Mouse (Mus musculus): ENCODE measurements around the gene Fbxo11. TPM values are rescaled to one million over a fixed set of nuclear protein-coding genes. Genes with fewer than 3 reads are reported as not detected.

The Fbxo11 gene
- polyA plus RNA-seq, 1 experiment from 2014 or later: 16.4 TPM

DNA sequence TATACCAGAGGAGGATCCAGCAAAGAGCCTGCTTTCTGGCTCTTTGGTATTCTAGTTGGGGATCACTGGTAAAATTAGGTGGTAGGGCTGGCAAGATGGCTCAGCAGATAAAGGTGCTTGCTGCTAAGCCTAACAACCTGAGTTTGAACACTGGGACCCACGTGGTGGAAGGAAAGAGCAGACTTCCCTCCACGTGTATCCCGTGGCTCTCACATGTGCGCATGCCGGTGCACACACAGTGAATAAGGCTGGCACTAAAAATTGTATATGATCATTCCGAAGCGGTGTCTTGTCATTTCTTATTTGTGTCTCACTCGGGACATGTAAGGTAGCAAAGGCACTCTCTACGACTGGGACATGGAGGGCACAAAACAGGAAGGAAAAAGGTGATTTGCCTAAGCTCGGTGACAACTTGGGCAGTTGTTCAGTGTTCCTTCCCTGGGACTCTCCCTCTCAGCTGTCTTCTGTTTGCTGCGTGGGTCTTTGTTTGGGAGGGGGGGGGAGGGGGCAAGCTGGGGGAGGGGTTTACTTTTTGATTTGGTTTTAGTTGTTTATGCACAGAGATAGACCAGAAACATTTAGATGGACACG, 31.8 kb upstream of the Fbxo11 start:
- H3K4me3 ChIP-seq (replicated peaks): no peak overlapping the region
- H3K27ac ChIP-seq: no peak overlapping the region
- no peaks in the 10 kb centered on the region for H3K4me1 ChIP-seq
- 85% methylated on average over 12 of the region's 12 CpGs for WGBS
- no peaks in the 10 kb centered on the region for H3K36me3 ChIP-seq
- H3K27me3 ChIP-seq: no peaks in the 10 kb centered on the region
- H3K9me3 ChIP-seq (replicated peaks): no peaks in the 10 kb centered on the region
- ATAC-seq (replicated peaks; ENCODE audit: low FRiP score): no peak
- H3K9ac ChIP-seq: no peak overlapping the region
- H3K4me2 ChIP-seq: no peak overlapping the region

- 83% methylated on average over 10 of the region's 10 CpGs for WGBS
- no peaks in the 10 kb centered on the region for H3K4me1 ChIP-seq
- H3K4me3 ChIP-seq (replicated peaks): no peak overlapping the region
- H3K27me3 ChIP-seq: no peaks in the 10 kb centered on the region
- H3K9me3 ChIP-seq (replicated peaks): no peaks in the 10 kb centered on the region
- no peak for ATAC-seq (replicated peaks; ENCODE audit: low FRiP score)
- no peaks in the 10 kb centered on the region for H3K36me3 ChIP-seq
- H3K27ac ChIP-seq: no peak overlapping the region
- no peak overlapping the region for H3K4me2 ChIP-seq
- no peak overlapping the region for H3K9ac ChIP-seq
These were observed 30.6 kb upstream of the Fbxo11 start for GRCm38 (mm10) chr17:88095517-88096198.

- Histone ChIP-seq H3K27me3 (no peaks in the 10 kb centered on the region), H3K4me2 (no peak overlapping the region), H3K27ac (no peak overlapping the region), H3K9ac (no peak overlapping the region), H3K36me3 (no peaks in the 10 kb centered on the region), H3K9me3 (replicated peaks) (no peaks in the 10 kb centered on the region), H3K4me3 (replicated peaks) (no peak overlapping the region), H3K4me1 (no peaks in the 10 kb centered on the region)
- ATAC-seq (replicated peaks; ENCODE audit: low FRiP score): no peak
- 86% methylated on average over 12 of the region's 12 CpGs for WGBS
These were observed 29.2 kb upstream of the Fbxo11 start for GRCm38 (mm10) chr17:88094327-88094726.

GRCm38 (mm10) chr17:88093798-88094197, 28.7 kb upstream of the Fbxo11 start:
- no peak for ATAC-seq (replicated peaks; ENCODE audit: low FRiP score)
- no peaks in the 10 kb centered on the region for H3K4me1 ChIP-seq
- H3K9me3 ChIP-seq (replicated peaks): no peaks in the 10 kb centered on the region
- H3K4me2 ChIP-seq: no peak overlapping the region
- H3K36me3 ChIP-seq: no peaks in the 10 kb centered on the region
- H3K4me3 ChIP-seq (replicated peaks): no peak overlapping the region
- no peak overlapping the region for H3K27ac ChIP-seq
- WGBS: 86% methylated on average over 10 of the region's 10 CpGs
- H3K27me3 ChIP-seq: no peaks in the 10 kb centered on the region
- H3K9ac ChIP-seq: no peak overlapping the region

DNA sequence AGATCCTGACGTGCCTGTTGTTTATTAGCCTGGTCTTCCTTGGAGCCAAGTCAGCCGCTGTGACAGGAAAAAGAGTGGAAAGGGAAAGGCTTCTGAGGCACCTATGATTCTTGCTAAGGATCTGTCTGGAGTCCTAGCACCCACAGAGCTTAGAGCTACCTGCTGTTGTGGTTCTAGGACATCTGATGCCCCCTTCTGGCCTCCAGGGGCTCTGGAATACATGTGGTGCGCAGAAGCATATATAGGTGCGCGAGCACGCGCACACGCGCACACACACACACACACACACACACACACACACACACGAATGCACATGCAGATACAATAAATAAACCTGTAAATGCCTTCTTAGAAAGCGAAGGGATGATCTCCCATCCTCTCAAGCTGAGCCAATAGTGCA, 20.9 kb upstream of the Fbxo11 start:
- H3K9me3 ChIP-seq (replicated peaks): no peaks in the 10 kb centered on the region
- H3K27ac ChIP-seq: no peak overlapping the region
- H3K36me3 ChIP-seq: no peaks in the 10 kb centered on the region
- no peaks in the 10 kb centered on the region for H3K4me1 ChIP-seq
- no peak for ATAC-seq (replicated peaks; ENCODE audit: low FRiP score)
- whole genome bisulfite sequencing: 88% methylated on average over 11 of the region's 11 CpGs
- no peaks in the 10 kb centered on the region for H3K27me3 ChIP-seq
- H3K4me3 ChIP-seq (replicated peaks): no peak overlapping the region
- no peak overlapping the region for H3K9ac ChIP-seq
- H3K4me2 ChIP-seq: no peak overlapping the region

DNA sequence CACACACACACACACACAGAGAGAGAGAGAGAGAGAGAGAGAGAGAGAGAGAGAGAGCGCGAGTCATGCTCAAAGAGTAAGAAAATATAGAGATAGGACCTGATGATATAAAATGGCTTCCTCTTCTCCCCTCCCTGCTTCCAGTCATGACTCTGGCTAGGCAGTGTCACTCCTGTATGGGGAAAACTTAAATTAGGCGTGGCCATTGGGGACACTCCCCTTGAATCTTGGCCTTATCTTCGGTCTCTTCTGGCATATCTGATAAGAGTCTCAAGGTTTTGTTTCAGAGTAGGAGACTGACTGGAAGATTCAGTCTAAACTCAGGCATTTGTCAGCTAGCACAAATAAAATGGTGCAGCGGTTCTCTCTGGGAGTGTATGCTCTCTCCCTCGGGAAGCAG, 16.4 kb upstream of the Fbxo11 start:
- no peak overlapping the region for H3K4me2 ChIP-seq
- H3K27ac ChIP-seq: no peak overlapping the region
- no peaks in the 10 kb centered on the region for H3K36me3 ChIP-seq
- no peak overlapping the region for H3K4me3 ChIP-seq (replicated peaks)
- H3K9ac ChIP-seq: no peak overlapping the region
- no peaks in the 10 kb centered on the region for H3K9me3 ChIP-seq (replicated peaks)
- no peaks in the 10 kb centered on the region for H3K4me1 ChIP-seq
- ATAC-seq (replicated peaks; ENCODE audit: low FRiP score): no peak
- 87% methylated on average over 6 of the region's 6 CpGs for WGBS
- no peaks in the 10 kb centered on the region for H3K27me3 ChIP-seq

DNA sequence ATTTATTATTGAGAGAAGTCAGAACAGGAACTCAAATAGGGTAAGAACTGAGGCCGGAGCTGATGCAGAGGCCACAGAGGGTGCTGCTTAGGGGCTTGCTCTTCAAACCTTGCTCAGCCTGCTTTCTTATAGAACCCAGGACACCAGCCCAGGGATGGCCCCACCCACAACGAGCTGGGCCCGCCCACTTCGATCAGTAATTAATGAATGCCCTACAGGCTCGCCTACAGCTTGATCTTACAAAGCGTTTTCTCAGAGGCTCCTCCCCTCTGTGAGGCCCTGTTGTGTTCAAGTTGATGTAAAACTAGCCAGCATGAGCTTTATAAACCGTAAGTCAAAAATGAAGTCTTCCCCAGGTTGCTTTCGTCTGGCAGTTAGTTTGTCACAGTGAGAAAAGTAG, 14.7 kb upstream of the Fbxo11 start:
- no peaks in the 10 kb centered on the region for H3K36me3 ChIP-seq
- no peak for ATAC-seq (replicated peaks; ENCODE audit: low FRiP score)
- WGBS: 79% methylated on average over 8 of the region's 8 CpGs
- H3K4me1 ChIP-seq: no peaks in the 10 kb centered on the region
- no peak overlapping the region for H3K9ac ChIP-seq
- H3K4me3 ChIP-seq (replicated peaks): no peak overlapping the region
- no peaks in the 10 kb centered on the region for H3K9me3 ChIP-seq (replicated peaks)
- H3K27ac ChIP-seq: no peak overlapping the region
- H3K4me2 ChIP-seq: no peak overlapping the region
- H3K27me3 ChIP-seq: no peaks in the 10 kb centered on the region

GRCm38 (mm10) chr17:88072047-88072446, 7.0 kb upstream of the Fbxo11 start:
- no peak overlapping the region for H3K4me2 ChIP-seq
- H3K36me3 ChIP-seq: no peaks in the 10 kb centered on the region
- WGBS: 88% methylated on average over 7 of the region's 7 CpGs
- H3K4me3 ChIP-seq (replicated peaks): no peak overlapping the region
- no peak for ATAC-seq (replicated peaks; ENCODE audit: low FRiP score)
- no peaks in the 10 kb centered on the region for H3K27me3 ChIP-seq
- H3K27ac ChIP-seq: no peak overlapping the region
- 0 out of 2 replicates have a peak, but pooled peaks cover 3% of the 10 kb centered on the region for H3K9me3 ChIP-seq (replicated peaks)
- no peaks in the 10 kb centered on the region for H3K4me1 ChIP-seq
- H3K9ac ChIP-seq: no peak overlapping the region

DNA sequence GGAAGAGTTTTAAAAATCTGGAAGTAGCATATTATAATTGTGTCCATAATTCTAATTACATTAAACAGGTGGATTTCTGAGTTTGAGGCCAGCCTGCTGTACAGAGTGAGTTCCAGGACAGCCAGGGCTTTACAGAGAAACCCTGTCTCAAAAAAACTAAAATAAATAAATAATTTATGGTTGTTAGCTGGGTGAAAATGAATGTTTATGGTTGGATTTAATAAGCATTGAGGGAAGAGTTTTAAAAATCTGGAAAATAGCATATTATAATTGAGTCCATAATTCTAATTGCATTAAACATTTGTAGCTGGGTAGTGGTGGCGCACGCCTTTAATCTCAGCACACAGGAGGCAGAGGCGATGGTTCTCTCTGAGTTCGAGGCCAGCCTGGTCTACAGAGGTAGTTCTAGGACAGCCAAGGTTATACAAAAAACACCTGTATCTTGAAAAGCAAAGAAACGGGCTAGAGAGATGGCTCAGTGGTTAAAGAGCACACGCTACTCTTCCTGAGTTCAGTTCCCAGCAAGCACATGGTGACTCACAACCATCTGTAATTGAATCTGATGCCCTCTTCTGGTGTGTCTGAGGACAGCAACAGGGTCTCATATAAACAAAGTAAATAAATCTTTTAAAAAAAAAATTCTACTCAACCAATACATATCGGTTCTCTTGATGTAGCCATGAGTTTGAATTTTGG, 3.1 kb upstream of the Fbxo11 start:
- Histone ChIP-seq H3K27ac (no peak overlapping the region), H3K9ac (no peak overlapping the region), H3K36me3 (no peaks in the 10 kb centered on the region), H3K4me3 (replicated peaks) (no peak overlapping the region), H3K4me1 (peaks cover 3% of the 10 kb centered on the region), H3K27me3 (no peaks in the 10 kb centered on the region), H3K4me2 (no peak overlapping the region), H3K9me3 (replicated peaks) (no peaks in the 10 kb centered on the region)
- 94% methylated on average over 7 of the region's 7 CpGs for whole genome bisulfite sequencing
- ATAC-seq (replicated peaks; ENCODE audit: low FRiP score): no peak

GRCm38 (mm10) chr17:88067202-88067901, 2.3 kb upstream of the Fbxo11 start:
- H3K27ac ChIP-seq: no peak overlapping the region
- H3K4me3 ChIP-seq (replicated peaks): peak overlapping the region; percentile 99
- ATAC-seq (replicated peaks; ENCODE audit: low FRiP score): no peak
- H3K27me3 ChIP-seq: no peaks in the 10 kb centered on the region
- WGBS: 72% methylated on average over 4 of the region's 4 CpGs
- no peaks in the 10 kb centered on the region for H3K36me3 ChIP-seq
- no peaks in the 10 kb centered on the region for H3K9me3 ChIP-seq (replicated peaks)
- peaks cover 8% of the 10 kb centered on the region for H3K4me1 ChIP-seq
- peak overlapping the region; percentile 65 for H3K4me2 ChIP-seq
- H3K9ac ChIP-seq: peak overlapping the region; percentile 35; the same call in 1 of the 2 replicates

GRCm38 (mm10) chr17:88066799-88067198, 1.7 kb upstream of the Fbxo11 start:
- Histone ChIP-seq H3K27me3 (no peaks in the 10 kb centered on the region), H3K9me3 (replicated peaks) (no peaks in the 10 kb centered on the region), H3K9ac (peak overlapping the region; percentile 35; the same call in 1 of the 2 replicates), H3K27ac (peak overlapping the region; percentile 100), H3K36me3 (no peaks in the 10 kb centered on the region), H3K4me2 (peak overlapping the region; percentile 65), H3K4me1 (peaks cover 8% of the 10 kb centered on the region), H3K4me3 (replicated peaks) (peak overlapping the region; percentile 99)
- 13% methylated on average over 9 of the region's 9 CpGs for WGBS
- ATAC-seq (replicated peaks; ENCODE audit: low FRiP score): no peak

Data from kidney, embryonic 15.5 days (tissue).